Mouse (Mus musculus) cerebellum, adult 2 months (tissue): ENCODE measurements at regions not wholly inside any gene's neighbourhood (a gene's known extent, or its start where the extent isn't known, plus 50 kb on each side); places are given as distances from the start of the nearest gene placed in this dataset.

Experiments used
- DNase-seq, 2 experiments: peaks; one replicate each; pipeline ENCODE4 v3.0.0; 2021
- H3K27ac ChIP-seq: fragments of 200-500 bp; 2 replicates; pipeline ENCODE4 v1.5.1; 2012; ENCODE audit warnings: low read length, control low read depth, inconsistent platforms; ENCODE audit not compliant: insufficient read depth
- H3K27me3 ChIP-seq: fragments of 200-500 bp; 2 replicates; pipeline ENCODE4 v1.6.1; 2012; ENCODE audit warnings: inconsistent platforms, mild to moderate bottlenecking, low read length, moderate library complexity; ENCODE audit not compliant: control insufficient read depth, insufficient read depth
- H3K4me1 ChIP-seq: fragments of 200-500 bp; 2 replicates; pipeline ENCODE4 v1.6.1; 2011; ENCODE audit warnings: low read length; ENCODE audit not compliant: control insufficient read depth, insufficient read depth
- H3K4me3 ChIP-seq: fragments of 200-500 bp; replicated peaks from 2 replicates; pipeline ENCODE3; 2011; ENCODE audit warnings: mild to moderate bottlenecking, low read depth, low read length, control low read depth; ENCODE audit not compliant: insufficient read depth
- CTCF ChIP-seq: fragments of 200-500 bp; IDR thresholded peaks from 2 replicates; pipeline ENCODE4 v1.5.1; 2011; ENCODE audit warnings: low read depth, mild to moderate bottlenecking, control low read depth, low read length, moderate library complexity, borderline replicate concordance; ENCODE audit not compliant: insufficient read depth
- POLR2A ChIP-seq: fragments of 200-500 bp; IDR thresholded peaks from 2 replicates; pipeline ENCODE4 v1.6.1; 2011; ENCODE audit warnings: low read length, control low read depth, borderline replicate concordance; ENCODE audit not compliant: insufficient read depth
- WGBS: fragments of 180-500 bp; shearing (Covaris S2); methylation state at CpG from one replicate; pipeline ENCODE4 v1.1.7; 2018; 5-methylcytosine and 5-hydroxymethylcytosine counted together

GRCm38 (mm10) chr4:29083545-29084290 lies 270.8 kb downstream of the Epha7 start:
- no peak for TF ChIP-seq POLR2A
- no peak for TF ChIP-seq CTCF
- no peak for DNase-seq
- H3K4me1 ChIP-seq = no peaks in the 10 kb centered on the region
- H3K4me3 ChIP-seq = no peak overlapping the region
- H3K27me3 ChIP-seq = no peaks in the 10 kb centered on the region
- H3K27ac ChIP-seq = no peak overlapping the region
- 68% methylated on average over 5 of the region's 5 CpGs for WGBS

- no peak overlapping the region for H3K4me3 ChIP-seq
- no peak for TF ChIP-seq POLR2A
- TF ChIP-seq CTCF = no peak
- H3K27ac ChIP-seq = no peak overlapping the region
- H3K27me3 ChIP-seq = no peaks in the 10 kb centered on the region; the same call in 1 of the 2 replicates
- H3K4me1 ChIP-seq = no peaks in the 10 kb centered on the region
- 58% methylated on average over 4 of the region's 4 CpGs for WGBS
- no peak for DNase-seq
These were observed 278.0 kb downstream of the Epha7 start for GRCm38 (mm10) chr4:29090949-29091348.

GRCm38 (mm10) chr4:29091495-29092211 lies 278.7 kb downstream of the Epha7 start:
- DNase-seq = no peak
- 70% methylated on average over 5 of the region's 5 CpGs for WGBS
- no peaks in the 10 kb centered on the region; the same call in 1 of the 2 replicates for H3K27me3 ChIP-seq
- no peaks in the 10 kb centered on the region for H3K4me1 ChIP-seq
- H3K27ac ChIP-seq = no peak overlapping the region
- H3K4me3 ChIP-seq = no peak overlapping the region
- TF ChIP-seq CTCF = no peak

- no peak overlapping the region for H3K4me3 ChIP-seq
- no peaks in the 10 kb centered on the region for H3K4me1 ChIP-seq
- TF ChIP-seq CTCF (no peak), POLR2A (no peak)
- WGBS = 90% methylated on average over 2 of the region's 2 CpGs
- DNase-seq = no peak
- H3K27me3 ChIP-seq = no peaks in the 10 kb centered on the region
- no peak overlapping the region for H3K27ac ChIP-seq
These were observed 289.4 kb downstream of the Epha7 start for GRCm38 (mm10) chr4:29102373-29102772.

GRCm38 (mm10) chr4:29103414-29103813 lies 290.5 kb downstream of the Epha7 start:
- H3K27me3 ChIP-seq = no peaks in the 10 kb centered on the region
- H3K4me3 ChIP-seq = no peak overlapping the region
- no peak for DNase-seq
- no peak overlapping the region for H3K27ac ChIP-seq
- 94% methylated on average over 1 of the region's 1 CpGs for WGBS
- H3K4me1 ChIP-seq = no peaks in the 10 kb centered on the region
- TF ChIP-seq CTCF (no peak), POLR2A (no peak)

- Histone ChIP-seq H3K27me3 (no peaks in the 10 kb centered on the region), H3K4me1 (no peaks in the 10 kb centered on the region), H3K27ac (no peak overlapping the region), H3K4me3 (no peak overlapping the region)
- TF ChIP-seq POLR2A = no peak
- no peak for TF ChIP-seq CTCF
- no peak for DNase-seq
- 64% methylated on average over 2 of the region's 2 CpGs for WGBS
These were observed 299.6 kb downstream of the Epha7 start for GRCm38 (mm10) chr4:29112552-29112951.

GRCm38 (mm10) chr4:29117025-29117424 lies 304.1 kb downstream of the Epha7 start:
- H3K27me3 ChIP-seq = no peaks in the 10 kb centered on the region
- no peak overlapping the region for H3K4me3 ChIP-seq
- WGBS = 76% methylated on average over 4 of the region's 4 CpGs
- H3K27ac ChIP-seq = no peak overlapping the region
- TF ChIP-seq POLR2A (no peak), CTCF (no peak)
- H3K4me1 ChIP-seq = no peaks in the 10 kb centered on the region
- peak in 1 of 2 experiments; percentile 14 for DNase-seq

- no peaks in the 10 kb centered on the region for H3K27me3 ChIP-seq
- peak; percentile 62 to 78 for DNase-seq
- no peak overlapping the region for H3K27ac ChIP-seq
- no peak for TF ChIP-seq CTCF
- no peak for TF ChIP-seq POLR2A
- peak overlapping the region; percentile 17 for H3K4me3 ChIP-seq
- WGBS = 1% methylated on average over 9 of the region's 9 CpGs
- no peaks in the 10 kb centered on the region for H3K4me1 ChIP-seq
These were observed 305.0 kb downstream of the Epha7 start for GRCm38 (mm10) chr4:29117926-29118325.
